ENCODE assay signal across 9 mouse cellular contexts in genomic region chr13:54242380-54242779, GRCm38 (mm10). TPM values are rescaled to one million over a fixed set of nuclear protein-coding genes. Genes with fewer than 3 reads are reported as not detected.
A peak's percentile ranks its signal among the peaks of the same experiment; 100 is the strongest.
DNase-seq lines count a peak whose midpoint lies in the region; ATAC-seq and TF ChIP-seq lines count a peak whose summit lies in the region.
"Had no signal": no experiment of that assay in that cellular context is flagged by ENCODE, and none has a peak within 500 bp of the region (broad histone marks: within the 10 kb centered on the region; RNA-seq: fewer than 3 reads in every experiment).

No protein-coding gene starts in this region.

- in situ Hi-C loops in CH12.LX (cut with MboI; ENCODE audit: low pct_ligation_motif_present, low pct_unique_long_range_greater_than_20kb, low sequenced_read_pairs), result no loop called here

- dilution Hi-C loops in CH12.LX (cut with MboI; ENCODE audit: extremely low pct_ligation_motif_present, extremely low pct_unique_long_range_greater_than_20kb, low sequenced_read_pairs), result no loop called here

- WGBS in kidney, adult 2 months, result 61% methylated on average over 5 of the region's 5 CpGs

- no peaks in the 10 kb centered on the region for H3K79me2 ChIP-seq in CH12.LX (replicated peaks; ENCODE audit: control insufficient read depth, extremely low read depth, insufficient read depth, poor library complexity, severe bottlenecking)

- peak; percentile 73 for TF ChIP-seq RAD21 in CH12.LX (IDR thresholded peaks at IDR 0.05; ENCODE audit: low read depth, low read length)

- ATAC-seq in megakaryocyte, adult 5-6 weeks (ENCODE audit: poor library complexity, severe bottlenecking), result peak; percentile 43; the same call in 1 of the 2 replicates

- H3K4me3 ChIP-seq in kidney, adult 2 months (ENCODE audit: insufficient read depth, low read depth, low read length), result no peak overlapping the region
- H3K4me3 ChIP-seq in CH12.LX (replicated peaks in 1 of 3; ENCODE audit: low read depth in 2 of 3, low read length in 2 of 3, poor library complexity in 1 of 3), result no peak overlapping the region
- H3K4me3 ChIP-seq: neural tube, embryonic 12.5 days had no signal

- no peak for TF ChIP-seq POLR2A in kidney, adult 2 months (IDR thresholded peaks at IDR 0.05; ENCODE audit: low read depth, low read length)
- TF ChIP-seq POLR2A in CH12.LX (IDR thresholded peaks at IDR 0.05; ENCODE audit: low read depth, low read length), result no peak

- H3K9me3 ChIP-seq in CH12.LX (replicated peaks; ENCODE audit: low read length), result no peaks in the 10 kb centered on the region
- H3K9me3 ChIP-seq: neural tube, embryonic 12.5 days had no signal

- no peak overlapping the region for H3K9ac ChIP-seq in CH12.LX (ENCODE audit: insufficient read depth, low read depth)
- H3K9ac ChIP-seq: neural tube, embryonic 12.5 days had no signal

- no peak overlapping the region for H3K27ac ChIP-seq in kidney, adult 2 months (ENCODE audit: insufficient read depth, low read depth, low read length)
- no peak overlapping the region for H3K27ac ChIP-seq in CH12.LX (ENCODE audit: insufficient read depth, low read depth)
- H3K27ac ChIP-seq: neural tube, embryonic 12.5 days had no signal

- TF ChIP-seq EP300 in CH12.LX (IDR thresholded peaks at IDR 0.05; ENCODE audit: low read length), result no peak

- H3K36me3 ChIP-seq in kidney, adult 2 months (ENCODE audit: control insufficient read depth, insufficient read depth, low read length), result no peaks in the 10 kb centered on the region
- H3K36me3 ChIP-seq in CH12.LX (replicated peaks in 1 of 2; ENCODE audit: control insufficient read depth in 1 of 2, insufficient read depth in 1 of 2, low read length in 1 of 2), result no peaks in the 10 kb centered on the region
- H3K36me3 ChIP-seq: neural tube, embryonic 12.5 days had no signal

- no peak overlapping the region for H3K4me2 ChIP-seq in CH12.LX (ENCODE audit: insufficient read depth, low read depth, poor library complexity, severe bottlenecking)
- H3K4me2 ChIP-seq: neural tube, embryonic 12.5 days had no signal

- no peaks in the 10 kb centered on the region for H3K27me3 ChIP-seq in kidney, adult 2 months (replicated peaks; ENCODE audit: control insufficient read depth, insufficient read depth, low read length)
- peaks cover 49% of the 10 kb centered on the region for H3K27me3 ChIP-seq in CH12.LX (replicated peaks)
- H3K27me3 ChIP-seq: neural tube, embryonic 12.5 days had no signal

- peak; percentile 30 for DNase-seq in kidney, adult 2 months
- DNase-seq in kidney, postnatal 14 days, result no peak
- peak; percentile 54 for DNase-seq in CH12.LX (ENCODE audit: extremely low read depth)
- DNase-seq in adrenal gland, adult 2 months, result peak; percentile 27
- DNase-seq in layer of hippocampus, adult 11-12 months (ENCODE audit: low spot score), result no peak
- no peak for DNase-seq in gastrocnemius, postnatal 4 days (ENCODE audit: low spot score in 2 of 2)
- DNase-seq in gastrocnemius, postnatal 25 days, result no peak

- H3K4me1 ChIP-seq in kidney, adult 2 months (ENCODE audit: control insufficient read depth, insufficient read depth, low read length), result no peaks in the 10 kb centered on the region
- H3K4me1 ChIP-seq in CH12.LX (ENCODE audit: control insufficient read depth in 1 of 2, insufficient read depth in 2 of 2), result no peaks in the 10 kb centered on the region
- H3K4me1 ChIP-seq: neural tube, embryonic 12.5 days had no signal

- peak; percentile 57 for TF ChIP-seq CTCF in kidney, adult 2 months (conservative IDR thresholded peaks at IDR 0.05; ENCODE audit: insufficient read depth, insufficient read length, low read depth, low read length)
- peak; percentile 49 to 78; a peak in 3 of 4 replicates for TF ChIP-seq CTCF in CH12.LX (conservative IDR thresholded peaks at IDR 0.05 in 1 of 2, IDR thresholded peaks at IDR 0.05 in 1 of 2; ENCODE audit: low read depth in 2 of 2, low read length in 2 of 2)

TF ChIP-seq in CH12.LX, 34 proteins besides CTCF, POLR2A, EP300 and RAD21:
- TF ChIP-seq UBTF (IDR thresholded peaks at IDR 0.05; ENCODE audit: low read depth, low read length) (no peak), MAFK (IDR thresholded peaks at IDR 0.05; ENCODE audit: insufficient replicate concordance, low read length) (no peak), SMC3 (IDR thresholded peaks at IDR 0.05; ENCODE audit: low read depth, low read length) (peak; percentile 81), MEF2A (IDR thresholded peaks at IDR 0.05; ENCODE audit: borderline replicate concordance, low read depth, low read length) (no peak)
TF ChIP-seq in CH12.LX: peak in this region for 1.

RNA-seq across cellular contexts. Expression of gene Hrh2, which starts 50.5 kb away (rescaled TPM):
- 0.50 and 0.53 TPM in 2 replicates for polyA plus RNA-seq in kidney, adult 2 months (2012; rRNA removed)
- total RNA-seq in CH12.LX (2012; rRNA removed) (0.04 TPM in 2 replicates), CH12.LX (2014; rRNA removed) (0.07 TPM in 1 of 2 replicates, not detected in the other)
- polyA plus RNA-seq in CH12.LX (2012; ENCODE audit: insufficient read length, low read depth), result 0.20 and 0.30 TPM in 2 replicates
- total RNA-seq in adrenal gland, adult 2 months (2021), result under 1 TPM; 0.17 to 0.35 TPM
- 0.35 and 0.64 TPM in 2 replicates for polyA plus RNA-seq in adrenal gland, adult 2 months (2012; rRNA removed)
- 11.7 and 12.7 TPM in 2 replicates for total RNA-seq in megakaryocyte, adult 5-6 weeks (2015)
- 4.9 and 6.0 TPM in 2 replicates for total RNA-seq in megakaryocyte, adult 5-6 weeks (2017)
- total RNA-seq in gastrocnemius, postnatal 4 days (2021), result under 1 TPM; 0.05 to 0.10 TPM
- not detected for total RNA-seq in gastrocnemius, postnatal 25 days (2021)

Comparison
In these comparisons a context has a peak if more than half of its experiments do, and no peak if none do; other contexts are left out.
1. DNase-seq: peak in kidney, adult 2 months (single experiment), CH12.LX (single experiment) and adrenal gland, adult 2 months (single experiment); none in kidney, postnatal 14 days (single experiment), layer of hippocampus, adult 11-12 months (single experiment), gastrocnemius, postnatal 4 days (0 of 2) and gastrocnemius, postnatal 25 days (single experiment).
2. RNA of gene Hrh2, which starts 50.5 kb away (total RNA-seq): 4.9 to 12.7 TPM in megakaryocyte, adult 5-6 weeks; 0.17 to 0.35 TPM in adrenal gland, adult 2 months, 0.05 to 0.10 TPM in gastrocnemius, postnatal 4 days, 0.04 to 0.07 TPM in CH12.LX and not detected in gastrocnemius, postnatal 25 days; every median in the first group is over 4 times any median in the second.